Mouse (Mus musculus): Measurements from ENCODE around the gene Pan3. TPM values are rescaled to one million over a fixed set of nuclear protein-coding genes. Genes with fewer than 3 reads are reported as not detected.

The Pan3 gene
- polyA plus RNA-seq, 1 experiment from 2014 or later = 44.7 TPM

GRCm38 (mm10) chr5:147459821-147460567, 30.0 kb downstream of the Pan3 start:
- Histone ChIP-seq H3K4me3 (ENCODE audit: low read length) (no peak overlapping the region), H3K36me3 (ENCODE audit: control insufficient read depth, insufficient read depth) (peaks cover 10% of the 10 kb centered on the region), H3K9me3 (replicated peaks; ENCODE audit: control insufficient read depth, low read length) (no peaks in the 10 kb centered on the region), H3K27me3 (ENCODE audit: control insufficient read depth, insufficient read depth, low read length) (no peaks in the 10 kb centered on the region), H3K27ac (ENCODE audit: low read length) (peak overlapping the region; percentile 56; the same call in 1 of the 2 replicates), H3K4me2 (ENCODE audit: low read depth, low read length) (no peak overlapping the region), H3K4me1 (ENCODE audit: control insufficient read depth, insufficient read depth, low read length) (peaks cover 7% of the 10 kb centered on the region; the same call in 1 of the 2 replicates), H3K9ac (ENCODE audit: low read length) (no peak overlapping the region)
- WGBS = 31% methylated on average over 4 of the region's 4 CpGs
- peak; percentile 82 for ATAC-seq (replicated peaks; ENCODE audit: extremely low read depth, insufficient read depth, low FRiP score)

DNA sequence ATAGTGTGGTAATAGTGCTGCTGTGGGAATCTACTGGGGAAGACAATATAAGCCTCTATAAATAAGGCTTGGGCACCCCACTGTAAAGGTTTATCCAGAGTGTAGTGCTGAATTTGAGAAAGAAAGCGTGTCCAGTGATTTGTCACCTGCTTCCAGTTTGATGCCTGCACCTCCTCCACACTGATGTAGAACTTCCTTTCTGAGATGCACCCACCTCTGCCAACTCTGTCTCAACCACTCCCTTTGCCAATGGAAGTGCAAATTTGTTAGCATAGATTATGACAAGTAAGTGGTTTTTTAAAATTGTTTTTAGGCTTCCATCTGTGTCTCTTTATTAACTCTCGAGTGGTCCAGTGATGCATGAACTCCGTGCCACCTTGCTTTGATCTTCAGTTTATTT, 33.3 kb downstream of the Pan3 start:
- peaks cover 11% of the 10 kb centered on the region for H3K36me3 ChIP-seq (ENCODE audit: control insufficient read depth, insufficient read depth)

GRCm38 (mm10) chr5:147466361-147466760, 36.4 kb downstream of the Pan3 start:
- no peak overlapping the region for H3K27ac ChIP-seq (ENCODE audit: low read length)
- no peak overlapping the region for H3K4me3 ChIP-seq (ENCODE audit: low read length)
- no peak for ATAC-seq (replicated peaks; ENCODE audit: extremely low read depth, insufficient read depth, low FRiP score)
- H3K4me1 ChIP-seq (ENCODE audit: control insufficient read depth, insufficient read depth, low read length) = peaks cover 3% of the 10 kb centered on the region; the same call in 1 of the 2 replicates
- H3K9me3 ChIP-seq (replicated peaks; ENCODE audit: control insufficient read depth, low read length) = no peaks in the 10 kb centered on the region
- H3K4me2 ChIP-seq (ENCODE audit: low read depth, low read length) = no peak overlapping the region
- no peaks in the 10 kb centered on the region for H3K27me3 ChIP-seq (ENCODE audit: control insufficient read depth, insufficient read depth, low read length)
- H3K9ac ChIP-seq (ENCODE audit: low read length) = no peak overlapping the region
- peaks cover 11% of the 10 kb centered on the region for H3K36me3 ChIP-seq (ENCODE audit: control insufficient read depth, insufficient read depth)

More for the DNA sequence above, 33.3 kb downstream of the Pan3 start:
- Histone ChIP-seq H3K9ac (ENCODE audit: low read length) (no peak overlapping the region), H3K4me1 (ENCODE audit: control insufficient read depth, insufficient read depth, low read length) (peaks cover 7% of the 10 kb centered on the region; the same call in 1 of the 2 replicates), H3K27ac (ENCODE audit: low read length) (no peak overlapping the region), H3K9me3 (replicated peaks; ENCODE audit: control insufficient read depth, low read length) (no peaks in the 10 kb centered on the region), H3K27me3 (ENCODE audit: control insufficient read depth, insufficient read depth, low read length) (no peaks in the 10 kb centered on the region), H3K4me2 (ENCODE audit: low read depth, low read length) (no peak overlapping the region), H3K4me3 (ENCODE audit: low read length) (no peak overlapping the region)
- WGBS = 79% methylated on average over 3 of the region's 3 CpGs
- no peak for ATAC-seq (replicated peaks; ENCODE audit: extremely low read depth, insufficient read depth, low FRiP score)

DNA sequence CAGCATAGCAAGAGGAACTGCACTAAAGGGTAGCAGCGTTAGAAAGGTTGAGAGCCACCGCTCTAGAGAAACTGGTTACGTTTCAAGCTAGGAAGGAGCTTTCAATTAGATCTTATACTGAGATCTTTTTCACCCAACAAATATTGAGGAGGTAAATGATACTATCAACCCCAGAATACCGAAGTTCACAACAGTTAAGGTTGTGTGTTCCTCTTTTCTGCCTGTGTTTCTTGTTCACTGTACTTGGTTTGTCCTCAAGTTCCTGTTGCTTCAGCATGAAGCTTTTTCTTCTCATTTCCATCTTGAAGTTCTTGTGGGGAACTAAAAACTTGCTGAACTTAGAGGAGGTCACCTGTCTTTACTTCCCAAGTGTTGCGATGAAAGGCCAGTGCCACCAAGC, 41.2 kb downstream of the Pan3 start:
- no peak for ATAC-seq (replicated peaks; ENCODE audit: extremely low read depth, insufficient read depth, low FRiP score)
- H3K4me1 ChIP-seq (ENCODE audit: control insufficient read depth, insufficient read depth, low read length) = peaks cover 12% of the 10 kb centered on the region
- WGBS = 93% methylated on average over 5 of the region's 5 CpGs
- H3K27me3 ChIP-seq (ENCODE audit: control insufficient read depth, insufficient read depth, low read length) = no peaks in the 10 kb centered on the region
- no peaks in the 10 kb centered on the region for H3K9me3 ChIP-seq (replicated peaks; ENCODE audit: control insufficient read depth, low read length)
- H3K27ac ChIP-seq (ENCODE audit: low read length) = no peak overlapping the region
- peaks cover 11% of the 10 kb centered on the region for H3K36me3 ChIP-seq (ENCODE audit: control insufficient read depth, insufficient read depth)
- no peak overlapping the region for H3K4me2 ChIP-seq (ENCODE audit: low read depth, low read length)
- H3K9ac ChIP-seq (ENCODE audit: low read length) = no peak overlapping the region
- no peak overlapping the region for H3K4me3 ChIP-seq (ENCODE audit: low read length)

- no peak for ATAC-seq (replicated peaks; ENCODE audit: extremely low read depth, insufficient read depth, low FRiP score)
- Histone ChIP-seq H3K9ac (ENCODE audit: low read length) (no peak overlapping the region), H3K4me3 (ENCODE audit: low read length) (no peak overlapping the region), H3K36me3 (ENCODE audit: control insufficient read depth, insufficient read depth) (peaks cover 3% of the 10 kb centered on the region; the same call in 1 of the 2 replicates), H3K4me1 (ENCODE audit: control insufficient read depth, insufficient read depth, low read length) (peaks cover 12% of the 10 kb centered on the region), H3K27ac (ENCODE audit: low read length) (no peak overlapping the region), H3K4me2 (ENCODE audit: low read depth, low read length) (no peak overlapping the region), H3K27me3 (ENCODE audit: control insufficient read depth, insufficient read depth, low read length) (no peaks in the 10 kb centered on the region), H3K9me3 (replicated peaks; ENCODE audit: control insufficient read depth, low read length) (no peaks in the 10 kb centered on the region)
- 75% methylated on average over 6 of the region's 6 CpGs for WGBS
Observed at GRCm38 (mm10) chr5:147473071-147473470, 43.1 kb downstream of the Pan3 start.

GRCm38 (mm10) chr5:147473856-147474255, 43.9 kb downstream of the Pan3 start:
- Histone ChIP-seq H3K27me3 (ENCODE audit: control insufficient read depth, insufficient read depth, low read length) (no peaks in the 10 kb centered on the region), H3K9me3 (replicated peaks; ENCODE audit: control insufficient read depth, low read length) (no peaks in the 10 kb centered on the region), H3K4me1 (ENCODE audit: control insufficient read depth, insufficient read depth, low read length) (peaks cover 12% of the 10 kb centered on the region), H3K36me3 (ENCODE audit: control insufficient read depth, insufficient read depth) (peaks cover 3% of the 10 kb centered on the region; the same call in 1 of the 2 replicates), H3K27ac (ENCODE audit: low read length) (no peak overlapping the region), H3K4me2 (ENCODE audit: low read depth, low read length) (no peak overlapping the region), H3K4me3 (ENCODE audit: low read length) (no peak overlapping the region), H3K9ac (ENCODE audit: low read length) (no peak overlapping the region)
- WGBS = 92% methylated on average over 3 of the region's 3 CpGs
- no peak for ATAC-seq (replicated peaks; ENCODE audit: extremely low read depth, insufficient read depth, low FRiP score)

DNA sequence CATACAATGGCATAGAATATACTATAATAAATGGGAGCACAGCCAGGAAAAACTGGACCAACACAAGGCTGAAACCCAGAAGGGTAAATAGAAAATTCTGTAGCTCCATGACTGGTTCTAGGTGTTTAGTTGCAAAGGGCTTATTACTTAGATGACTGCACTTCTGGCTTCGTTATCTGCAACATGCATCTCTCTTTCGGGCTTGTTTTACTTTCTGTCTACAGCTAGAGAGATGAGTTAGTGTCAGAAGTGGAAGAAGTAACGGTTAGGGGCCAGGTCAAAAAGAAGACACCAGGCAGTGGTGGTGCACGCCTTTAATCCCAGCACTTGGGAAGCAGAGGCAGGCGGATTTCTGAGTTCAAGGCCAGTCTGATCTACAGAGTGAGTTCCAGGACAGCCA, 46.1 kb downstream of the Pan3 start:
- Histone ChIP-seq H3K4me3 (ENCODE audit: low read length) (no peak overlapping the region), H3K36me3 (ENCODE audit: control insufficient read depth, insufficient read depth) (0 out of 2 replicates have a peak, but pooled peaks cover 2% of the 10 kb centered on the region), H3K27me3 (ENCODE audit: control insufficient read depth, insufficient read depth, low read length) (no peaks in the 10 kb centered on the region), H3K27ac (ENCODE audit: low read length) (no peak overlapping the region), H3K4me1 (ENCODE audit: control insufficient read depth, insufficient read depth, low read length) (peaks cover 12% of the 10 kb centered on the region), H3K9ac (ENCODE audit: low read length) (no peak overlapping the region), H3K9me3 (replicated peaks; ENCODE audit: control insufficient read depth, low read length) (no peaks in the 10 kb centered on the region), H3K4me2 (ENCODE audit: low read depth, low read length) (no peak overlapping the region)
- WGBS = 86% methylated on average over 5 of the region's 5 CpGs
- ATAC-seq (replicated peaks; ENCODE audit: extremely low read depth, insufficient read depth, low FRiP score) = no peak

DNA sequence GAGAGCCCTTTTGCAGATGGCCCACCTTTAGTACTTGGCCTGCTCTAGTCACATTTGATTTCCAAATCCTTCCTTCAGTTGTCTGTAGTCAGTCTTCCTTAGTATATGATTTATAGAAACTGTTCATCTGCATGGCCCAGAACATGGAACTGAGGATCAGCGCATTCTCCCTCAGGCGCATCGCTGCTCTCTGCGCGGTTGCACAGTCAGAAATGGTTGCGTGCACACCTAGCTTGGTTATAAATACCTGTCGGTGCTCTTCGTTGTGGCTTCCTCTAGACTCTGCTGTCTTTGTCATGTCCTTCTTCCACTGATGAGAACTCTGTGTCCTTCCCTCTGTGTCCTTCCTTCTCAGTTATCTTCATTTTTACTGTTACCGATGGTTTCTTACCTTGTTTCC, 47.1 kb downstream of the Pan3 start:
- no peak for ATAC-seq (replicated peaks; ENCODE audit: extremely low read depth, insufficient read depth, low FRiP score)
- WGBS = 91% methylated on average over 9 of the region's 9 CpGs
- H3K36me3 ChIP-seq (ENCODE audit: control insufficient read depth, insufficient read depth) = no peaks in the 10 kb centered on the region
- H3K4me3 ChIP-seq (ENCODE audit: low read length) = no peak overlapping the region
- peaks cover 12% of the 10 kb centered on the region for H3K4me1 ChIP-seq (ENCODE audit: control insufficient read depth, insufficient read depth, low read length)
- no peaks in the 10 kb centered on the region for H3K27me3 ChIP-seq (ENCODE audit: control insufficient read depth, insufficient read depth, low read length)
- H3K27ac ChIP-seq (ENCODE audit: low read length) = no peak overlapping the region
- H3K4me2 ChIP-seq (ENCODE audit: low read depth, low read length) = no peak overlapping the region
- no peak overlapping the region for H3K9ac ChIP-seq (ENCODE audit: low read length)
- no peaks in the 10 kb centered on the region for H3K9me3 ChIP-seq (replicated peaks; ENCODE audit: control insufficient read depth, low read length)

- 67% methylated on average over 2 of the region's 2 CpGs for WGBS
- H3K4me3 ChIP-seq (ENCODE audit: low read length) = no peak overlapping the region
- H3K27ac ChIP-seq (ENCODE audit: low read length) = no peak overlapping the region
- 0 out of 2 replicates have a peak, but pooled peaks have one; percentile 28 for ATAC-seq (replicated peaks; ENCODE audit: extremely low read depth, insufficient read depth, low FRiP score)
- H3K36me3 ChIP-seq (ENCODE audit: control insufficient read depth, insufficient read depth) = no peaks in the 10 kb centered on the region
- no peak overlapping the region for H3K9ac ChIP-seq (ENCODE audit: low read length)
- H3K9me3 ChIP-seq (replicated peaks; ENCODE audit: control insufficient read depth, low read length) = no peaks in the 10 kb centered on the region
- H3K4me1 ChIP-seq (ENCODE audit: control insufficient read depth, insufficient read depth, low read length) = peaks cover 12% of the 10 kb centered on the region
- H3K4me2 ChIP-seq (ENCODE audit: low read depth, low read length) = no peak overlapping the region
- H3K27me3 ChIP-seq (ENCODE audit: control insufficient read depth, insufficient read depth, low read length) = no peaks in the 10 kb centered on the region
Observed at GRCm38 (mm10) chr5:147479341-147479740, 49.4 kb downstream of the Pan3 start.

All from heart, embryonic 16.5 days (tissue).